Mouse (Mus musculus) megakaryocyte, embryonic 14.5 days (primary cell): ENCODE measurements around the gene Phgdh.

Source experiments
- FLI1 ChIP-seq: IDR thresholded peaks from 2 replicates; pipeline ENCODE4 v1.6.1; 2012; ENCODE audit warnings: low read length, inconsistent platforms, mixed read lengths
- GATA1 ChIP-seq: IDR thresholded peaks from 3 replicates; pipeline ENCODE4 v1.6.1; 2012; ENCODE audit warnings: mixed read lengths, low read length, inconsistent platforms, borderline replicate concordance

- TF ChIP-seq GATA1 (no peak), FLI1 (no peak)
Measured at GRCm38 (mm10) chr3:98382246-98382939, 42.6 kb upstream of the Phgdh start, which contains the start of gene Zfp697.
